Mouse (Mus musculus): Measurements from ENCODE around the gene Trim21. TPM values are rescaled to one million over a fixed set of nuclear protein-coding genes. Genes with fewer than 3 reads are reported as not detected.

The Trim21 gene
- total RNA-seq (2021): 1 to 10 TPM; 2.4 to 3.2 TPM
- long read RNA-seq, partial matches to known transcripts: 1 of 3 reads
- long read RNA-seq, other reads (novel, unspliced or antisense): 0 of 3 reads

GRCm38 (mm10) chr7:102564999-102565997 is at the start of gene Trim21:
Trim21 (minus strand) TSS chr7:102565486.
- DNase-seq (ENCODE audit: low spot score in 2 of 2): peak; percentile 49 to 64

DNA sequence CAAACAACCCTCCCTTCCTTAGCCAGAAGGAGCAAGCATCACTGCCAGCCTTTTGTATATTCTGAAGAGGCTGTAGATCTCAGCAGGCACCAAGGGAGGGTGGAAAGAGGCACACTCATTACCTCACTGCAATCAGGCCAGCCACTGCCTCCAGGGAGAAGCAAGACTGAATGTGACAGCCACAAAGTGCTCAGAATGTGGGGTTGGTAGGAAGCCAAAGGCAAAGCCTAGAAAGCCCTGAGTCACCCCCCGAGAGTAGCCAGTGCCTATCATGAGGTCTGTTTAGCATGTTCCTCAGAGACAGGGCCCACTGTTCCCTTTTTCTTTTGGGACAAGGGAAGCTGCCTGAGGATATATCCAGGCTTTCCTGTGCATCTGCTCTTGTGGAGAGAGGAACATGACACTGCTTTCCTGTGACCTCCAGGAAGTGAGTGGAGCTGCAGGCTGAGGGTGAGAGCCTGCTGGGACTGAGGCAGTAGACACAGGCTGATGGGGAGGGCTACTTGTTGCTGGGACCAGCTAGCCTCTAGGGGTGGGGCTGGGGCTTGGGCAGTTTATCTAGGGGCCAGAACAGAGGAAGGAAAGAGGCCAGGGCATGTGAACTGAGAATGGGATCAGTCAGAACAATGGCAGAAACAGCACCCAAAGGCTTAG is 32.2 kb upstream of the Trim21 start, which contains the start of gene Olfr552:
Gene Olfr552 (plus strand): TSS at position 393 of the 654 bp plus-strand sequence.
- DNase-seq (ENCODE audit: low spot score in 2 of 2): no peak

GRCm38 (mm10) chr7:102591786-102592185 is 26.5 kb upstream of the Trim21 start, which contains the start of gene Olfr551:
Olfr551 (minus strand) TSS chr7:102591886.
- no peak for DNase-seq (ENCODE audit: low spot score in 2 of 2)

GRCm38 (mm10) chr7:102575998-102576397 is 10.7 kb upstream of the Trim21 start:
- DNase-seq (ENCODE audit: low spot score in 2 of 2): no peak

DNA sequence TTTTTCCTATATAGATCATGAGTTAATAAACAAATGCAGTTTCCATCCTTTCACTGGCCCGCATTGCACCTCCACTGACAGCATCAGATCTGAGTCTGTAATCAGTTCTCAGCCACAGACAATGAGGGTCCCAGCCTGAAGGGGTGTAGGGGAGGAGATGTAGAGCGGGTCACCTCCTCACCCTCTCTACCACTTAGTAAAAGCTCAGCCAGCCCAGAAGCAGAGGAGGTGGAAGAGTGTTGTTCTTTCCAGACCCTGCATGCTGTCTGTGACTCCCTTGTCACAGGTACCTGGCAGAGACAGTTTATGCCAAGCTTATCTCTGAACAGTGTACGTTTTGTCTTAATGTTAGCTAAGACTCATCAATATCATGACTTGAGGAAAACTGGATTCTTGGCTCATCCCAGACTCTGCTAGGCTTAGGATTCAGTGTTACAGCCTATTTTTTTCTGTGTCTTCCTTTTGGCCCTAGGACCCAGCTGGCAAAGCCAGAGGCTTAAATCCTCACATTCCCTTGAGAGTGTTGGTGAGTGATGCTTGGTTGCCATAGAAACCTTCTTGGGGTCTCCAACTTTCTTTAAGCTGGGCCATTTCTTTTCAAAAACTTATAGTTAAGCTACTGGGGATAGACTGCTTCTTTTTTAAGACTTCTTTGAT is 8.0 kb upstream of the Trim21 start:
- DNase-seq (ENCODE audit: low spot score in 2 of 2): no peak

GRCm38 (mm10) chr7:102571142-102571541 is 5.9 kb upstream of the Trim21 start, which contains the start of gene Olfr550:
Olfr550 (plus strand) TSS chr7:102571442.
- DNase-seq (ENCODE audit: low spot score in 2 of 2): no peak

DNA sequence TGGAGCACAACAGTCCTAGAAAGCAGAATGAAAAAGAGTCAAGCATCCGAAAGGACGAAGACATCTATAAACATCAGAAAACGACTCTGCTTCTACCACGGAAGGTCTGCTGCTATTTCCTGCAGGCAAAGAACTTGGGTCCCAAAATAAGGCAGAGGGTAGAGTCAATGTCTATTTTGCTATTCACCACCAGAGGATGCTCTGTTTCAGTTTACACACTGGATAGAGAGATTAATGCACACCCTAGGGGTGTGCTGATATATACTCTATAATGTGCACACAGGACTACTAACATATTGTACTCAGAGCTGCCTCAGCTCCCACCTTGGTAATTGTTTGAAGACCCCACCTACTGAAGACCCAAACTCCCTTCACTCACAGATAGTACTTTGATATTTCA is 933 bp upstream of the Trim21 start:
- DNase-seq (ENCODE audit: low spot score in 2 of 2): no peak

GRCm38 (mm10) chr7:102553279-102553678 is 12.0 kb downstream of the Trim21 start:
- no peak for DNase-seq (ENCODE audit: low spot score in 2 of 2)

GRCm38 (mm10) chr7:102549570-102549969 is 15.7 kb downstream of the Trim21 start, which contains the start of gene Olfr549:
Olfr549 (plus strand) TSS chr7:102549870.
- DNase-seq (ENCODE audit: low spot score in 2 of 2): no peak

DNA sequence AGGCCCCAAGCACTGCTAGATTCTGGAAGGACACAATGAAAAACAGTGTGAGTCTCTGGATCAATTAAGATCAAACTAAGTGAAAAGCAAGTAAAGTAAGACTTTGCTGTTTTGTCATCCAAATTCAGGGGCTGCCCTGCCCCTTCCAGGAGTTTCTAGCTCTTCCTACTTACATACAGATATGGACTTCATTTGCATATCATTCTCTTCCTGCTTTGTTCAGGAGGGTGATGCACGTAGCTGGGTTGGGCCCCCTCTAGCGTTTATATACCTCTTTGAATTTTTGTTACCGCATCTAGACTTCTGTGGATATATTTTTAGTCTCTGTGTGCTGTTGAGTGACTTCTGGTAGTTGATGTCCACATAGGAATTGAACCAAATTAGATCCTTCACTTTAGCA is 24.0 kb downstream of the Trim21 start:
- no peak for DNase-seq (ENCODE audit: low spot score in 2 of 2)

DNA sequence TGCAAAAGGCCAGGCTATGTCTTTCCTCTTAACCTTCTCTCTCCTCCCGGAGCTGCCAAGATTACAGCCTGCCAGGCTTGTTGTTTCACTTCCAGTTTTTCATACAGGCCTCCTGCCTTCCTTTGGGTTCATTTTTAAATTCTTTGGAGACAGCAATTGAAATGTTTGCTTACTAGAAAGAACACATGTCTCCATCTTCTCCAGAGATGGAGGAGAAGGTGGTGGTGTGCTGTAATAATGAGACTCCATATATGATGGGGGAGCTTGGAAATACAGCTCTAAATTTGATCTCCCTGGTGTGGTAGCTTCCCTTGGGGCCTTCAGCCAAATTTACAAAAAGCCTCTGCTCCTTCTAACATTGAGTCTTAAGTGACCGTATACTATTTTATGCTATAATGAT is 24.7 kb downstream of the Trim21 start, which contains the start of gene Olfr548-ps1:
Gene Olfr548-ps1 (plus strand): TSS at position 301 of the 400 bp plus-strand sequence.
- no peak for DNase-seq (ENCODE audit: low spot score in 2 of 2)

DNA sequence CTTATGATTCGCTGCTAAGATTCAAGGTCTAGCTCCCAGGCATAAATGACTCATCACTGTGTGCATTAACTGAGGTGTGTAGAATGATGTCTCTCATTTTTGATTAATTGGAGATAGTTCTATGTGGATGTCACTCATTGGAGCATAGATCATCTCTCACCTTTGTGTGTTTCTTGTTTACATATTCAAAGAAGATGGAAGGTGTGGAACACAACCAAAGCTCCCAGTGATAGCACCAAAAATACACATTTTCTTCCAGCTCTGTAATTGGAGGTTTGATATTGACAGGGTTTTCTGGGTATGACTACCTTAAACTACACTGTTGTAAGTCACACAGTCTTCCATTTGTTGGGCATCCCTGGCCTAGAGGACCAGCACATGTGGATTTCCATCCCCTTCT is 30.8 kb downstream of the Trim21 start, which contains the start of gene Olfr547:
Gene Olfr547 (plus strand): TSS at position 301 of the 400 bp plus-strand sequence.
- DNase-seq (ENCODE audit: low spot score in 2 of 2): no peak

DNA sequence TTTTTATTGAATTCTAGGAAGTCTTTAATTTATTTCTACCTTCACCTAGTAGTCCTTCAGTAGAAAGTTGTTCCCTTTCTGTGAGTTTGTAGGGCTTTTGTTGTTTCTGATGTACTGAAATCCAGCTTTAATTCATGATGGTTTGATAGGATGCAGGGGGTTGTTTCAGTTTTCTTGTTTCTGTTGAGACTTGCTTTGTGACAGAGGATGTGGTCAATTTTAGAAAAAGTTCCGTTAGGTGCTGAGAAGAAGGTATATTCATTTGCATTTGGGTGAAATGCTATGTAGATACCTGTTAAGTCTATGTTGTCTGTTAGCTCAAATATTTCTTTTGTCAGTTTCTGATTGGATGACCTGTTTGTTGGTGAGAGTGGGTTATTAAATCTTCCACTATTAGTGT is 36.2 kb downstream of the Trim21 start:
- DNase-seq (ENCODE audit: low spot score in 2 of 2): no peak

- DNase-seq (ENCODE audit: low spot score in 2 of 2): peak; percentile 46 to 67
Measured at GRCm38 (mm10) chr7:102517051-102517335, 48.3 kb downstream of the Trim21 start.

- DNase-seq (ENCODE audit: low spot score in 2 of 2): peak in 1 of 2 experiments; percentile 38
Measured at GRCm38 (mm10) chr7:102516261-102517050, 48.8 kb downstream of the Trim21 start.

- no peak for DNase-seq (ENCODE audit: low spot score in 2 of 2)
Measured at GRCm38 (mm10) chr7:102514144-102514543, 51.1 kb downstream of the Trim21 start.

GRCm38 (mm10) chr7:102512814-102513435 is 52.4 kb downstream of the Trim21 start:
- peak; percentile 92 to 95 for DNase-seq (ENCODE audit: low spot score in 2 of 2)

- no peak for DNase-seq (ENCODE audit: low spot score in 2 of 2)
Measured at GRCm38 (mm10) chr7:102511927-102512326, 53.4 kb downstream of the Trim21 start.

GRCm38 (mm10) chr7:102509726-102510125 is 55.6 kb downstream of the Trim21 start:
- no peak for DNase-seq (ENCODE audit: low spot score in 2 of 2)

- DNase-seq (ENCODE audit: low spot score in 2 of 2): no peak
Measured at GRCm38 (mm10) chr7:102508666-102509065, 56.6 kb downstream of the Trim21 start.

Measured in layer of hippocampus, postnatal 10 days (tissue).